7 mouse cellular contexts compared by ENCODE assay signal in genomic region chr19:32711761-32712541, GRCm38 (mm10). TPM values are rescaled to one million over a fixed set of nuclear protein-coding genes. Genes with fewer than 3 reads are reported as not detected.
A peak's percentile ranks its signal among the peaks of the same experiment; 100 is the strongest.
DNase-seq lines count a peak whose midpoint lies in the region; ATAC-seq lines count a peak whose summit lies in the region.

No protein-coding gene starts in this region.

- peak overlapping the region; percentile 60 for H3K4me2 ChIP-seq in intestine, embryonic 16.5 days (ENCODE audit: low read depth, low read length)
- peak overlapping the region; percentile 74 for H3K4me2 ChIP-seq in midbrain, embryonic 11.5 days

- ATAC-seq in intestine, embryonic 16.5 days: peak; percentile 98
- peak; percentile 96 for ATAC-seq in midbrain, embryonic 11.5 days (ENCODE audit: low FRiP score)

- under 1% methylated on average over 63 of the region's 63 CpGs for WGBS in intestine, embryonic 16.5 days
- WGBS in midbrain, embryonic 11.5 days: under 1% methylated on average over 60 of the region's 63 CpGs

- H3K36me3 ChIP-seq in intestine, embryonic 16.5 days (ENCODE audit: control insufficient read depth, insufficient read depth, low read length): no peaks in the 10 kb centered on the region
- no peaks in the 10 kb centered on the region for H3K36me3 ChIP-seq in midbrain, embryonic 11.5 days (ENCODE audit: control insufficient read depth, insufficient read depth, low read length)

- peak overlapping the region; percentile 85 for H3K4me3 ChIP-seq in intestine, embryonic 16.5 days (ENCODE audit: low read length)
- peak overlapping the region; percentile 92 for H3K4me3 ChIP-seq in midbrain, embryonic 11.5 days (ENCODE audit: low read depth, low read length)

- H3K27ac ChIP-seq in intestine, embryonic 16.5 days (ENCODE audit: low read length): peak overlapping the region; percentile 92
- H3K27ac ChIP-seq in midbrain, embryonic 11.5 days (ENCODE audit: low read depth, low read length): peak overlapping the region; percentile 90

- H3K27me3 ChIP-seq in intestine, embryonic 16.5 days (replicated peaks; ENCODE audit: control insufficient read depth, insufficient read depth, low read length): no peaks in the 10 kb centered on the region
- no peaks in the 10 kb centered on the region for H3K27me3 ChIP-seq in midbrain, embryonic 11.5 days (ENCODE audit: control insufficient read depth, insufficient read depth, low read length)

- peaks cover 10% of the 10 kb centered on the region for H3K4me1 ChIP-seq in intestine, embryonic 16.5 days (ENCODE audit: control insufficient read depth, insufficient read depth, low read length)
- H3K4me1 ChIP-seq in midbrain, embryonic 11.5 days (ENCODE audit: control insufficient read depth, insufficient read depth, low read length): peaks cover 7% of the 10 kb centered on the region; the same call in 1 of the 2 replicates

- DNase-seq in adrenal gland, adult 18-20 months (ENCODE audit: low spot score in 2 of 2): peak; percentile 96
- DNase-seq in embryo, embryonic 11 days: peak; percentile 94
- peak; percentile 85 to 89 for DNase-seq in gastrocnemius, postnatal 36 days
- peak; percentile 90 to 94 for DNase-seq in left cerebral cortex, postnatal 36 days (ENCODE audit: low spot score in 2 of 2)
- peak; percentile 99 for DNase-seq in midbrain, embryonic 11.5 days (ENCODE audit: low spot score, missing footprints)
- peak; percentile 78 for DNase-seq in skeletal muscle tissue, adult 2 months (ENCODE audit: low read depth, low spot score)

- intact Hi-C loops in gastrocnemius, postnatal 36 days (cut with DNase I): loop anchor here (1.0 to 10.0 kb wide), 2 partner anchors 45 to 243 kb away; partner anchors contain the start of gene Pten
- intact Hi-C loops in left cerebral cortex, postnatal 36 days (cut with DNase I): loop anchor here (2.0 kb wide), 1 partner anchor 45 kb away; the partner anchor contains the start of gene Pten

- H3K9ac ChIP-seq in intestine, embryonic 16.5 days (ENCODE audit: low read depth, low read length): peak overlapping the region; percentile 93
- H3K9ac ChIP-seq in midbrain, embryonic 11.5 days (ENCODE audit: low read length): peak overlapping the region; percentile 91

- no peaks in the 10 kb centered on the region for H3K9me3 ChIP-seq in intestine, embryonic 16.5 days (ENCODE audit: control insufficient read depth, low read length)
- no peaks in the 10 kb centered on the region for H3K9me3 ChIP-seq in midbrain, embryonic 11.5 days (ENCODE audit: control insufficient read depth, low read length)

RNA-seq across cellular contexts. Expression of gene Atad1, which starts 27.6 kb away (rescaled TPM):
- total RNA-seq in adrenal gland, adult 18-20 months (2021): 10 to 100 TPM; 62.1 to 71.9 TPM
- total RNA-seq in gastrocnemius, postnatal 36 days (2021): 10 to 100 TPM; 50.7 to 53.3 TPM
- 73.1 and 77.4 TPM in 2 replicates for polyA plus RNA-seq in intestine, embryonic 16.5 days (2015; fragmentation: Nextera tagmentation; extraction: Ambion mirVana)
- total RNA-seq in left cerebral cortex, postnatal 36 days (2021): 10 to 100 TPM; 94.7 to 97.0 TPM
- polyA plus RNA-seq in midbrain, embryonic 11.5 days (2014; fragmentation: Nextera tagmentation; extraction: Ambion mirVana): 110 and 114 TPM in 2 replicates

RNA-seq across cellular contexts. Expression of gene Pten, which starts 45.3 kb away (rescaled TPM):
- 10 to 100 TPM; 69.0 to 74.2 TPM for total RNA-seq in adrenal gland, adult 18-20 months (2021)
- total RNA-seq in gastrocnemius, postnatal 36 days (2021): 10 to 100 TPM; 31.3 to 32.0 TPM
- polyA plus RNA-seq in intestine, embryonic 16.5 days (2015; fragmentation: Nextera tagmentation; extraction: Ambion mirVana): 7.1 and 7.6 TPM in 2 replicates
- total RNA-seq in left cerebral cortex, postnatal 36 days (2021): 100 to 1,000 TPM; 146 to 153 TPM
- polyA plus RNA-seq in midbrain, embryonic 11.5 days (2014; fragmentation: Nextera tagmentation; extraction: Ambion mirVana): 9.1 and 9.4 TPM in 2 replicates

Comparison
In these comparisons a context has a peak if more than half of its experiments do, and no peak if none do; other contexts are left out.
1. Peak in every context shown above with its lines: DNase-seq, ATAC-seq, H3K4me3 ChIP-seq and H3K27ac ChIP-seq.